Mouse (Mus musculus) ES-Bruce4 (cell line): ENCODE results near the gene Nrxn3.

ENCODE experiments used
- CTCF ChIP-seq: IDR thresholded peaks from one replicate; pipeline ENCODE4 v1.8.1; 2011; ENCODE audit warnings: low read depth, low read length
- EP300 ChIP-seq: IDR thresholded peaks from 2 replicates; pipeline ENCODE4 v1.6.1; 2011; ENCODE audit warnings: low read depth, low read length; ENCODE audit not compliant: insufficient read depth
- POLR2A ChIP-seq: IDR thresholded peaks from one replicate; pipeline ENCODE4 v1.8.1; 2011; ENCODE audit warnings: low read length; ENCODE audit not compliant: insufficient read depth

GRCm38 (mm10) chr12:89035984-89036618 is 313.4 kb downstream of the Nrxn3 start:
- TF ChIP-seq EP300 (no peak), CTCF (no peak), POLR2A (no peak)
